Mouse (Mus musculus) adrenal gland, postnatal 10 days (tissue): ENCODE measurements at regions not wholly inside any gene's neighbourhood (a gene's known extent, or its start where the extent isn't known, plus 50 kb on each side); places are given as distances from the start of the nearest gene placed in this dataset.
A peak's percentile ranks its signal among the peaks of the same experiment; 100 is the strongest.

Experiments used
- DNase-seq: peaks from one replicate; pipeline ENCODE4 v3.0.0; 2021; ENCODE audit warnings: mixed read lengths

DNA sequence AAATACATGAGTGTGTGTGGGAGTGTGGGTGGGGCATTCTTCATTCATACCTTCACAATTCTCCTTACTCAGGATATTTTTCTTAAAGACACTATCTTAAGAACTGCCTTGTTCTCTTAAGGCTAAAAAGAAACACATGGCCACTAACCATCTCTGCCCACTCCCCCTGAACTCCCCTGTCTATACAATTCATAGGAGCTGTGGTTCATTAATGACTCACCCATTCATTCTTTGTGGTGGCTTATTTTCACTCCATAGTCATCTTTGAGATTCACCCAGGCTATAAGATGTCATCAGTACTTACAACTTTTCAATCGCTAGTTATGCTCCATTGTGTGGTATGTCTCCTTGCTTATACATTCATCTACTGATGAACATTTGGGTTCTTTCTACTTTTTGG, 97.7 kb upstream of the Spred1 start:
- no peak for DNase-seq

DNA sequence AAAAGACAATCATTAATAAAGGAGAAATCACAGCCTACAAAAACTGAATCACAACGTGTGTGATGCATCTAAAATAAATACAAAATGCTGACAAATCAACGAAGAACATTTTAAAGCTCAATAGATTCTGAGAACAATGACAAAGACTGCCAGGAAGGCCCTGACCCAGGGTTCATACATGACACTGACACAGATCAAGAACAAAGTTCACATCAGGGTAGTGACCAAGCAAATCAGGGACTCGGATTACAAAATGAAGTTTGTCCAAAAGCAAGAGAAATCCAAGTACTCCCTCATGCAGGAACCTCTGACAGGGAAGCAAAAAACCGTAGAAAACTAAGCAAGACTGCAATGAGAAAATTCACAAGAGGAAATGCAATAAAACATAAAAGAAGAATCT, 94.1 kb upstream of the Spred1 start:
- DNase-seq = peak; percentile 31

DNA sequence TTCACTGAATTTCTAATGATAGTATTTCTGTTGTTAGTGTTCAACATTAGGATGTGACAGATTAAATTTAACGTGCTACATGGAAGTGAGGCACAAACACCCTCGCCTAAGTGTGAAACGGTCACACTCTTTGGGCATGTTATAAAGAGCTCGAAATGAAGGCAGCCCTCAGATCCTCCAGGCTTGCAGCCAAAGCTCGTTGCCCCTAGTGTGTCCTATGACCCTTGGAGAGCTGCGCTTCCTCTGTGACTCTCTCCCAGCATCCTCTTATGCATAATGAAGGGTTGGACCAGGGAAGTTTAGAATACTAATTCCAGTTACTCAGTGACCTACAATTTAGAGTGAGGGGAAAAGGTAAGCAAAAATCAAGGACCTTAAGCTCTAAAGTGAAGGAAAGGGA, 92.4 kb upstream of the Spred1 start:
- no peak for DNase-seq

DNA sequence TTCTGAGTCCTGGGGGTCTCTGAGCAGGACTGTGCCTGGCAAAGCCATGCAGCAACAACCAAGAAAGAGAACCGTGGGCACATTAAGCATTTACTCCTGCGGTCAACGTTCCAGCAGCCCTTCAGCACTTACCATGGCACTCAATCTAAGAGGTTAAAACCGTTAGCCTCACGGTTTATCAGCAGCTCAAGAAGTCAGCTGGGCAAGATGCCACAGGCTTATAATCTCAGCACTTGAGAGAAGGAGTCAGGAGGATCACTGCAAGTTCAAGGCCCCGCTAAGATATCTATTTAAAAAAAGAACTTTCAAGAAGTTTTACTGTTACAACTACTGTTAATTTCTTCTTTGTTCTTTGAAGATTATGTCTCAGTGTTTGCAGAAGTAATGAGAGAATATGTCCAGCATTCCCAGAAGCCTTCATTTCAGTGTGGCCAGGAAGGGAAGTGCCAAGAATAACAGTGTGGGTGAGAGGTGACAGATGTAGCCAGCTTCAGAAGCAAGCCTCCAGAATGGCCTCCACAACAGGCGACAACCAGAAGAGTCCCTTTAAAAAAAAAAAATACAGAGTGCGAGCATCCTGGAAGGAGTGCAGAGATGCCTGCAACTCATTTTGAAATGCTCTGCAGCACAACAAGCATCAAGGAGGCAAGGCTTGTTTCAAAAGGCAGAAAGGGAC, 84.8 kb upstream of the Spred1 start:
- DNase-seq = no peak

DNA sequence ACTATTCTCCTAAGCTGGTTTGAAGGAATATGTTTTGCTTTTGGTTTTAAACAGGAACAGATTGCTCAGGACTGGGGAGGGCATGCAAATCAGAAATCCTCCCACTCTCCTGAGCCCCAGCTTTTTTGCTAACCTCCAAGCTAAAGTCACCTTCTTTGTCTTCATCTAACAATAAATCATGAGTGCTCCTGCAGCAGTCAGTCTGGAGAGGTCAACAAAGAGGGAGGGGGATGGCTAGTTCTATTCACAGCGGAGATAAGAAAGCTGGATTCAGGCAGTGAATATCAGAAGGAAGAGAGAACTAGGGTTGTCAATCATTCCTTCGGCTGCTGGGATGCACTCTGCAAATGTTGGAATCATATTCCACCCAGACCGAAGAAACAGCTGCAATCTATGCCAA, 81.0 kb upstream of the Spred1 start:
- no peak for DNase-seq

DNA sequence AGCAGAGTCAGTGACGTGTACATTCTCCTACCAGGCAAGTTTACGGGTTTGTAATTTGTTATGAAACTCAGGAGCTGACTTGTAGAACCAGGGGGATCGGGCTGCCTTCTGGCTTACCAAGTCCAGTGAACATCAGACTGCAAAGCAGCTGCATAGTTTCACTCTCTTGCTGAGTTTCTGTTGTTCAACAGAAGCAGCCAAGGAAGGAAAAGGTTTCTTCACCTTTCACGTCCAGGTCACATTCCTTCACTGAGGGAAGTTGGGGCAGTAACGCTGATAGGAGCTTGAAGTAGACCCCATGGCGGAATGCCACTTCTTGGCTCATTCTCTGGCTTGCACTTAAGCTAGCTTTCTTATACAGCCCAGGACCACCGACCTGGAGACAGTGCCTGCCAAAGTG, 77.3 kb upstream of the Spred1 start:
- no peak for DNase-seq

DNA sequence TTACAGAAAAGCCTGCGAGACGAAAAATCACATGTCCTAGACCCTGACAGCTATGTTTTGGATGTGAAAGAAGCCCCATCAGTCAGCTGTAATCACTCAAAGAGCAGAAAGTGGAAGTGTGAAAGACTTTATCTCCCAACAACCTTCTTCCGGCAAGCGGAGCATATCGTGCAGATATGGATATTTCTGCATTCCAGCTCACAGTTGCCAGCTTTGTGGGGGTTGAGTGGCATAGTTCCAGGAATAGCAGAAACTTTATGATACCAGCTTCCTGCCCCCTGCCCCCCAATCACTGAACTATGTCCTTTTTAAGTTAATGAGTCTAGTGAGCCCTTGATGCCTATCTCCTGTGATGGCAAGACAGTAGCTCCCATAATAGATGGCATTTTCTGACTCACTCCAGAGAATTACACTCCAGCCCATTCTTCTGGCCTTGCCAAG, 72.9 kb upstream of the Spred1 start:
- no peak for DNase-seq

DNA sequence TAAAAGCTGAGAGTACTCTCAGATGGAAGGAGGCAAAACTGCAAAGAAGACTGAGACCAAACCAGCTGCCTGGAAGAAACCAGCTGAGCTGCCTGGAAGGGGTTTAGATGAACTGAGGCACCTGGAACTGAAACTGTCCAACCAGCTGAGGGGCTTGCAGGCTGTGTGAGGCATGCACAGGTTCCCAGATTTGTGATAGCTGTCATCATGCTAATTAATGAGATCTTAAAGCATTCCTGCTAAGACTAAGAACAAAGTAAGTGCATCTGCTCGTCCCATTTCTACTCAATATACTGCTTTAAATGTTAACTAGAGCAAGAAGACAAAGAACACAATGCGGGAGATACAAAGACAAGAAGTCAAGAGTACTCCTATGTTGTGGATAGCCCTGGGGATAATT, 71.1 kb upstream of the Spred1 start:
- DNase-seq = no peak

DNA sequence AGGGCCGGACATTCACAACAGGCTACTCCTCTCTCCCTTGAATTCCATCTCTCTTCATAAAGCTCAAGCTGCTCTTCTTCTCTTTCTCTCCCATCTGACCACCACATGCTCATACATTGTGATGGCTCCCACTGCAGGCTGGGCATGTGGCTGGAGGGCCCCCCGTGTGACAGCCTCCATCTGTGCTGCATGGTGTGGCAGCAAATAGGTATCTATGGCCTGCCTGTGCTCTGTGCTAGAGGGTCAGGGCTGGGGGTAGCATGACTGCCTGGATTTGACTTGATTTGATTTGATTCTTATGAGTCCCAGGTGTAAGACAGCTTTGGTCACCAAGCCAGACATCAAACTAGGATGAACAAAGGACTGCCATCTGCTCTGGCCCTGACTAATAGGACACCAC, 57.0 kb upstream of the Spred1 start:
- DNase-seq = no peak

DNA sequence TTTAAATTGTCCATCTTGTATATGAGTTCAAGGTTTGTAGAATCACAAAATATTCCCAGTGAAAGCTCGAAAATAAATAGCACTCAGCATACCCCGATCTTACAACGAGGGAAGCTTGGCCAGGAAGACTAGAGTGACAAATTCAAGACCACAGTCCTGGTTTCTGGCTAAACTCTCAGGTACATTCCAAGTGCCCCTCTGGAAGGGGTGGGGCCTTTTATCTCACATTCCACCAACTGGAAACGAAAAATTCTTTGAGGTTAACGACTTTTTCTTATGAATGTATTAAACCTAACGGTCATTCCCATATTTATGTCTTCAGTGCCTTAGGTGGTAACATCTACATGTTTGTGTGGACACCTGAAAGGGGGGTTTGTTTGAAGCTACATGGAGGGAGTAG, 50.8 kb upstream of the Spred1 start:
- no peak for DNase-seq

DNA sequence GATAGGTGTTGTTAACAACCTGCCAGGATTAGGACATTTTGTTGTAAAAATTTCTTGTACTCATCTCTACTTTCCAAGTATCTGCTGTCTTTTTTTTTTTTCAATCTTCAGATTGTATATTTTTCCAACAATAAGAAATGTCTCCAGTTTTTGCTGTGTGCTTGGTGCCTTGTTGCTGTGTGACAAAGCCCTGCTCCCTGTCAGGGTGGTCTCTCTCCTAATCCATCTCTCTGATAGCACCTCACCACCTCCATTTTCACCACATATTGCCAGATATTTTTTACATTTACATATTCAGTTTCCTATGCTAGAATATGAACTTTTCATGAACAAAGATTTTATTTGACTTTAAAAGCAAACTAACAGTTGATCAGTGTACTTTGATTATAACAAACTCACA, 50.1 kb upstream of the Spred1 start:
- no peak for DNase-seq
